ENCODE assay signal across 8 mouse cellular contexts in the genomic region with DNA sequence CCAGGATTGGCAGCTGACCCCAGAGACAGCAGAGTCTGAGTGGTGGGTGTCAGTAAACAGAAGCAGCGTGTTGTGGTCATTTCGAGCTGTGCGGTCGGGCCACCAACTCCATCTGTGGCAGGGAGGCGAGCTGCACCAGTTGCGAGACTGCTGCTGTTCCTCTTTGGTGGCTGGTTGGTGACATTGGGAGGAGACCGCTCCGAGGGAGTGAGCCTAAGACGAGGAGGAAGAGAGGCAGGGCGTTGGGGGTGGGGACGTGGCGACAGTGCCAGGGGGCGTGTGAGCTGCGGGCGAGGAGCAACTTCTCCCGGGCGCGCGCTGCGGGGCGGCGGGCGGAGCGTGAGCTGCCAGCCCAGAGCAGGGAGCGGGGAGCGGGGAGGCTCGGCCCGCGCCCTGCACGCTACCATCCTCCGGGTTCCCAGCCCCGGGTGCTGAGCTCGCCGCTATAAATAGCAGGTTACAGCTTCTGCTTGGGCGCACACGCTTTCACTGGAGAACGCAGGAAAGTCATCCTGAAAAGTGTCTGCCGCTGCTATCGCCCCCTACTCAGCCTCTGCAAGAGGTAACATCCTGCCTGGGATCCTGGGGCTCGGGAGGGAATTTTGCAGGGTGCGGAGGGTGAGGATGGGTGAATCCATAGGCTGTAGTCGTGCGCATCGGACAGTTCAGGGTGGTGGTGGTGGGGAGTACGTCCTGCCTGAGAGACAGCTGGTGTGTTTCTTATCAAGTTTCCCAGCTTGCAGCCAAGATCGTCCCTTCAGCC. TPM values are rescaled to one million over a fixed set of nuclear protein-coding genes. Genes with fewer than 3 reads are reported as not detected.
DNase-seq lines count a peak whose midpoint lies in the region; ATAC-seq and TF ChIP-seq lines count a peak whose summit lies in the region.

A gene (plus strand): TSS at position 321 of the 763 bp plus-strand sequence.

- H3K27ac ChIP-seq in bone marrow, adult 2 months (ENCODE audit: control insufficient read depth, insufficient read depth, low read depth, low read length, poor library complexity): peak within 1 kb of the TSS; percentile 72
- no peak within 1 kb of the TSS for H3K27ac ChIP-seq in embryonic facial prominence, embryonic 15.5 days (replicated peaks)
- H3K27ac ChIP-seq in heart, embryonic 12.5 days (ENCODE audit: poor library complexity, severe bottlenecking): peak within 1 kb of the TSS; percentile 56
- 0 out of 2 replicates have a peak within 1 kb of the TSS, but pooled peaks have one; percentile 17 for H3K27ac ChIP-seq in kidney, embryonic 16.5 days (ENCODE audit: low read length)
- no peak within 1 kb of the TSS for H3K27ac ChIP-seq in liver, embryonic 11.5 days (ENCODE audit: low read depth, low read length)

- peak within 1 kb of the TSS; percentile 95 for H3K4me2 ChIP-seq in embryonic facial prominence, embryonic 15.5 days (replicated peaks)
- peak within 1 kb of the TSS; percentile 98 for H3K4me2 ChIP-seq in heart, embryonic 12.5 days
- peak within 1 kb of the TSS; percentile 89 for H3K4me2 ChIP-seq in kidney, embryonic 16.5 days (replicated peaks; ENCODE audit: low read depth, low read length)
- H3K4me2 ChIP-seq in liver, embryonic 11.5 days: peak within 1 kb of the TSS; percentile 93

- 1% methylated on average over 44 of the region's 46 CpGs for WGBS in bone marrow, adult 2 months
- WGBS in embryonic facial prominence, embryonic 15.5 days: 0% methylated on average over 45 of the region's 46 CpGs
- WGBS in heart, embryonic 12.5 days: under 1% methylated on average over 46 of the region's 46 CpGs
- WGBS in kidney, embryonic 16.5 days: under 1% methylated on average over 38 of the region's 46 CpGs
- WGBS in liver, embryonic 11.5 days: under 1% methylated on average over 46 of the region's 46 CpGs

- peak; percentile 75 for ATAC-seq in embryonic facial prominence, embryonic 15.5 days (ENCODE audit: insufficient number of reproducible peaks, low FRiP score, low TSS enrichment, low read depth)
- peak; percentile 78 for ATAC-seq in heart, embryonic 12.5 days (ENCODE audit: insufficient number of reproducible peaks, low FRiP score)
- ATAC-seq in kidney, embryonic 16.5 days (ENCODE audit: low FRiP score, low TSS enrichment): peak; percentile 87
- ATAC-seq in liver, embryonic 11.5 days (replicated peaks; ENCODE audit: low FRiP score): peak; percentile 76
- ATAC-seq in monocyte, adult 5-6 weeks (replicated peaks; ENCODE audit: insufficient number of reproducible peaks, low FRiP score, low TSS enrichment, poor library complexity, severe bottlenecking): peak; percentile 96

- peak within 1 kb of the TSS; percentile 72 for H3K4me3 ChIP-seq in bone marrow, adult 2 months (replicated peaks; ENCODE audit: control insufficient read depth, low read depth, low read length)
- peak within 1 kb of the TSS; percentile 60 for H3K4me3 ChIP-seq in embryonic facial prominence, embryonic 15.5 days (replicated peaks)
- peak within 1 kb of the TSS; percentile 78 for H3K4me3 ChIP-seq in heart, embryonic 12.5 days
- H3K4me3 ChIP-seq in kidney, embryonic 16.5 days (ENCODE audit: low read length): peak within 1 kb of the TSS; percentile 65
- peak within 1 kb of the TSS; percentile 57 for H3K4me3 ChIP-seq in liver, embryonic 11.5 days (ENCODE audit: low read depth, low read length)

- peaks cover 2% of the 10 kb centered on the region; the same call in 1 of the 2 replicates for H3K4me1 ChIP-seq in bone marrow, adult 2 months (ENCODE audit: control insufficient read depth, insufficient read depth, low read length)
- H3K4me1 ChIP-seq in embryonic facial prominence, embryonic 15.5 days: peaks cover 11% of the 10 kb centered on the region
- H3K4me1 ChIP-seq in heart, embryonic 12.5 days (replicated peaks): peaks cover 11% of the 10 kb centered on the region
- H3K4me1 ChIP-seq in kidney, embryonic 16.5 days (ENCODE audit: insufficient read depth, low read length): 0 out of 2 replicates have a peak, but pooled peaks cover 5% of the 10 kb centered on the region
- no peaks in the 10 kb centered on the region for H3K4me1 ChIP-seq in liver, embryonic 11.5 days (replicated peaks; ENCODE audit: control insufficient read depth, insufficient read depth, low read length)

- TF ChIP-seq CTCF in bone marrow, adult 2 months (IDR thresholded peaks at IDR 0.05; ENCODE audit: control insufficient read depth, insufficient read depth, low read length): peak; percentile 0; the same call in 1 of the 2 replicates

- H3K9ac ChIP-seq in embryonic facial prominence, embryonic 15.5 days: peak within 1 kb of the TSS; percentile 40; the same call in 1 of the 2 replicates
- H3K9ac ChIP-seq in heart, embryonic 12.5 days: peak within 1 kb of the TSS; percentile 74
- peak within 1 kb of the TSS; percentile 64 for H3K9ac ChIP-seq in kidney, embryonic 16.5 days (replicated peaks; ENCODE audit: low read length)
- H3K9ac ChIP-seq in liver, embryonic 11.5 days (ENCODE audit: low read depth, low read length): no peak within 1 kb of the TSS

- H3K27me3 ChIP-seq in embryonic facial prominence, embryonic 15.5 days: peaks cover 4% of the 10 kb centered on the region; the same call in 1 of the 2 replicates
- peaks cover 30% of the 10 kb centered on the region for H3K27me3 ChIP-seq in heart, embryonic 12.5 days (replicated peaks)
- no peaks in the 10 kb centered on the region for H3K27me3 ChIP-seq in kidney, embryonic 16.5 days (ENCODE audit: insufficient read depth, low read length)
- peaks cover 5% of the 10 kb centered on the region; the same call in 1 of the 2 replicates for H3K27me3 ChIP-seq in liver, embryonic 11.5 days (replicated peaks; ENCODE audit: control insufficient read depth, insufficient read depth, low read length)

- DNase-seq in A20 (ENCODE audit: low read depth, low spot score): peak; percentile 88
- DNase-seq in liver, embryonic 11.5 days (ENCODE audit: low spot score): peak; percentile 47
- DNase-seq in spleen, postnatal 36 days (ENCODE audit: low spot score in 2 of 2): peak; percentile 80 to 82

- peak; percentile 71 for TF ChIP-seq POLR2A in bone marrow, adult 2 months (IDR thresholded peaks at IDR 0.05; ENCODE audit: borderline replicate concordance, control insufficient read depth, low read depth, low read length)

- no peaks in the 10 kb centered on the region for H3K36me3 ChIP-seq in embryonic facial prominence, embryonic 15.5 days
- H3K36me3 ChIP-seq in heart, embryonic 12.5 days: no peaks in the 10 kb centered on the region
- H3K36me3 ChIP-seq in kidney, embryonic 16.5 days (ENCODE audit: insufficient read depth, low read length): no peaks in the 10 kb centered on the region
- H3K36me3 ChIP-seq in liver, embryonic 11.5 days (ENCODE audit: control insufficient read depth, insufficient read depth, low read length): no peaks in the 10 kb centered on the region

- no peaks in the 10 kb centered on the region for H3K9me3 ChIP-seq in embryonic facial prominence, embryonic 15.5 days (replicated peaks)
- peaks cover 3% of the 10 kb centered on the region; the same call in 1 of the 2 replicates for H3K9me3 ChIP-seq in heart, embryonic 12.5 days (replicated peaks)
- H3K9me3 ChIP-seq in kidney, embryonic 16.5 days (ENCODE audit: low read length): 0 out of 2 replicates have a peak, but pooled peaks cover 3% of the 10 kb centered on the region
- no peaks in the 10 kb centered on the region for H3K9me3 ChIP-seq in liver, embryonic 11.5 days (ENCODE audit: control insufficient read depth, low read length)

RNA-seq across cellular contexts. Expression of the gene that starts here (rescaled TPM):
- 3.1 and 4.8 TPM in 2 replicates for polyA plus RNA-seq in bone marrow, adult 2 months (2011; ENCODE audit: insufficient read depth, insufficient read length, low replicate concordance, missing spikeins)
- polyA plus RNA-seq in embryonic facial prominence, embryonic 15.5 days (2015; fragmentation: Nextera tagmentation; extraction: Ambion mirVana): 19.6 and 22.4 TPM in 2 replicates
- polyA plus RNA-seq in heart, embryonic 12.5 days (2016; fragmentation: Nextera tagmentation; extraction: Ambion mirVana): 10.2 and 12.8 TPM in 2 replicates
- 11.0 and 14.0 TPM in 2 replicates for polyA plus RNA-seq in kidney, embryonic 16.5 days (2015; fragmentation: Nextera tagmentation; extraction: Ambion mirVana)
- polyA plus RNA-seq in liver, embryonic 11.5 days (2014; fragmentation: Nextera tagmentation; extraction: Ambion mirVana): 2.3 and 3.9 TPM in 2 replicates
- total RNA-seq in monocyte, adult 5-6 weeks (2017): 9.1 to 11.9 TPM (median 10.3 TPM) in 3 replicates

Comparison
In these comparisons a context has a peak if more than half of its experiments do, and no peak if none do; other contexts are left out.
1. H3K27ac ChIP-seq: peak in bone marrow, adult 2 months (single experiment), heart, embryonic 12.5 days (single experiment) and kidney, embryonic 16.5 days (single experiment); none in embryonic facial prominence, embryonic 15.5 days (single experiment) and liver, embryonic 11.5 days (single experiment).
2. Peak in every context shown above with its lines, with median percentiles within 50 percentile points of each other: DNase-seq, H3K4me3 ChIP-seq, ATAC-seq and H3K4me2 ChIP-seq.